Mouse (Mus musculus) right cerebral cortex, postnatal 25 days (tissue): ENCODE data around the gene Trim60.

Experiments used
- DNase-seq: peaks from one replicate; pipeline ENCODE4 v3.0.0; 2022

The Trim60 gene

GRCm38 (mm10) chr8:64983150-64983897, 35.1 kb downstream of the Trim60 start:
- no peak for DNase-seq

GRCm38 (mm10) chr8:64962836-64963235, 55.5 kb downstream of the Trim60 start:
- DNase-seq, result no peak

GRCm38 (mm10) chr8:64959025-64959424, 59.4 kb downstream of the Trim60 start:
- no peak for DNase-seq

GRCm38 (mm10) chr8:64952101-64952500, 66.3 kb downstream of the Trim60 start:
- no peak for DNase-seq
